Mouse (Mus musculus): ENCODE measurements around the gene Anapc11. TPM values are rescaled to one million over a fixed set of nuclear protein-coding genes. Genes with fewer than 3 reads are reported as not detected.
A peak's percentile ranks its signal among the peaks of the same experiment; 100 is the strongest.

The Anapc11 gene
- polyA plus RNA-seq, 1 experiment from 2014 or later = 176 TPM

DNA sequence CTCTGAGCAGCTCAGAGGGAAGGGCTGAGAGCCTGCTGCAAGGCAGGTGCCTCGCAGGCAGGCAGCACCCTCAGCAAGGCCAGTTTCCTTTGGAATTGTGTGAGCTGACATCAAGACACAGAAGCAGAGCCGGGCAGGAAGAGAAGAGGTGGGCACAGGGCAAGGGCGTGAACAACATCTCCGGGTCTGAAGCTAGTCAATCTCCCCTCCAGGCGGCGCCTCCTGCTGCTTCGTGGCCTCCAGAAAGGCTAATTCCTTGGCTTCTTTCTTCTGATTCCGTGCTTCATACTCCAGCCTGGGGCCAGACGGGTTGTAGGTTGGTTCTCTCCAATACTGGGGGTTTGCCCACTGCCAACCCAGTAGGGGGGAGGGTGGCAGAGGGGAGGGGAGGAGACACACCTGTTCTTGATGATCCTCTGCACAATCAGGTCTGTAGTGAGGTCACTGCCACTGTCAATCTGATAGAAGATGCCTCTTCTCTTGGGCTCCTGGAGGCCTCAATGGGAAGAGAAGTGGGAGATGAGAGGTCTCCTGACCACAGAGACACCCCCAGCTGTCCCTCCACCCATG, 12.3 kb downstream of the Anapc11 start:
- no peaks in the 10 kb centered on the region for H3K27me3 ChIP-seq (ENCODE audit: control insufficient read depth, insufficient read depth, low read length)
- ATAC-seq (ENCODE audit: insufficient read depth, low FRiP score) = no peak
- H3K4me2 ChIP-seq (ENCODE audit: low read depth, low read length) = no peak overlapping the region
- H3K9me3 ChIP-seq (replicated peaks; ENCODE audit: control insufficient read depth, low read length) = no peaks in the 10 kb centered on the region
- H3K4me1 ChIP-seq (ENCODE audit: control insufficient read depth, insufficient read depth, low read length) = peaks cover 27% of the 10 kb centered on the region
- WGBS = 80% methylated on average over 9 of the region's 9 CpGs
- no peak overlapping the region for H3K27ac ChIP-seq (ENCODE audit: low read length)
- H3K9ac ChIP-seq (ENCODE audit: low read length) = no peak overlapping the region
- H3K4me3 ChIP-seq (replicated peaks; ENCODE audit: low read length) = no peak overlapping the region
- H3K36me3 ChIP-seq (ENCODE audit: control insufficient read depth, insufficient read depth, low read length) = peaks cover 8% of the 10 kb centered on the region; the same call in 1 of the 2 replicates

GRCm38 (mm10) chr11:120612763-120613162, 14.5 kb downstream of the Anapc11 start:
- Histone ChIP-seq H3K9ac (ENCODE audit: low read length) (no peak overlapping the region), H3K4me2 (ENCODE audit: low read depth, low read length) (no peak overlapping the region), H3K4me3 (replicated peaks; ENCODE audit: low read length) (no peak overlapping the region), H3K4me1 (ENCODE audit: control insufficient read depth, insufficient read depth, low read length) (peaks cover 33% of the 10 kb centered on the region), H3K9me3 (replicated peaks; ENCODE audit: control insufficient read depth, low read length) (no peaks in the 10 kb centered on the region), H3K27me3 (ENCODE audit: control insufficient read depth, insufficient read depth, low read length) (no peaks in the 10 kb centered on the region), H3K36me3 (ENCODE audit: control insufficient read depth, insufficient read depth, low read length) (peaks cover 8% of the 10 kb centered on the region; the same call in 1 of the 2 replicates), H3K27ac (ENCODE audit: low read length) (no peak overlapping the region)
- WGBS = 32% methylated on average over 6 of the region's 6 CpGs
- ATAC-seq (ENCODE audit: insufficient read depth, low FRiP score) = no peak

DNA sequence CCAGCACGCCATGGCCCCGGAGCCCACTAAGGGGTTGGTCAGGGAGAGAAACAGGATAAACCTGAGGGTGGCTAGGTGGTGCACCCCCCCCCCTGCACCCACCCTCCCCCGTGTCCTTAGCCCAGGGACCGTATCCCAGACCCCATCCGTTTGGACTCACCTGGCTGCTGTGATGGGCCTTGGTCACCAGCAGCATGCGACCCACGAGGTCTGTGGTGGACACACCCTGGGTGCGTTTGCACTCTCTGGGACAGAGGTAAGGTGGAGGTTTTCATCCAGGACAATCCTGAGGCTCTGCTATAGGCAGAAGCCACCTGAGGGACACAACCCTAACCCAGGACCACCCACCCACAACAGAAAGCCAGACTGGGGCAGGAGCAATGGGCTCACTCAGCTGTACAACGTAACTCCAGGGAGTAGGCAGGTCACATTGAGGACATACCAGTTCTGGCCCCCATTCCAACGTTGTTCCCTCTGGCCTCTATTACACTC, 15.3 kb downstream of the Anapc11 start:
- Histone ChIP-seq H3K9ac (ENCODE audit: low read length) (no peak overlapping the region), H3K36me3 (ENCODE audit: control insufficient read depth, insufficient read depth, low read length) (peaks cover 12% of the 10 kb centered on the region; the same call in 1 of the 2 replicates), H3K27ac (ENCODE audit: low read length) (no peak overlapping the region), H3K4me3 (replicated peaks; ENCODE audit: low read length) (no peak overlapping the region), H3K27me3 (ENCODE audit: control insufficient read depth, insufficient read depth, low read length) (no peaks in the 10 kb centered on the region), H3K4me1 (ENCODE audit: control insufficient read depth, insufficient read depth, low read length) (peaks cover 28% of the 10 kb centered on the region), H3K9me3 (replicated peaks; ENCODE audit: control insufficient read depth, low read length) (no peaks in the 10 kb centered on the region), H3K4me2 (ENCODE audit: low read depth, low read length) (no peak overlapping the region)
- WGBS = 82% methylated on average over 10 of the region's 10 CpGs
- ATAC-seq (ENCODE audit: insufficient read depth, low FRiP score) = no peak

- WGBS = 88% methylated on average over 8 of the region's 8 CpGs
- peaks cover 24% of the 10 kb centered on the region for H3K4me1 ChIP-seq (ENCODE audit: control insufficient read depth, insufficient read depth, low read length)
- ATAC-seq (ENCODE audit: insufficient read depth, low FRiP score) = no peak
- no peak overlapping the region for H3K9ac ChIP-seq (ENCODE audit: low read length)
- H3K27ac ChIP-seq (ENCODE audit: low read length) = no peak overlapping the region
- H3K4me2 ChIP-seq (ENCODE audit: low read depth, low read length) = no peak overlapping the region
- H3K27me3 ChIP-seq (ENCODE audit: control insufficient read depth, insufficient read depth, low read length) = no peaks in the 10 kb centered on the region
- no peak overlapping the region for H3K4me3 ChIP-seq (replicated peaks; ENCODE audit: low read length)
- no peaks in the 10 kb centered on the region for H3K9me3 ChIP-seq (replicated peaks; ENCODE audit: control insufficient read depth, low read length)
- peaks cover 14% of the 10 kb centered on the region; the same call in 1 of the 2 replicates for H3K36me3 ChIP-seq (ENCODE audit: control insufficient read depth, insufficient read depth, low read length)
Observed at GRCm38 (mm10) chr11:120613976-120614375, 15.8 kb downstream of the Anapc11 start.

- H3K4me3 ChIP-seq (replicated peaks; ENCODE audit: low read length) = no peak overlapping the region
- H3K4me1 ChIP-seq (ENCODE audit: control insufficient read depth, insufficient read depth, low read length) = peaks cover 14% of the 10 kb centered on the region
- no peak overlapping the region for H3K27ac ChIP-seq (ENCODE audit: low read length)
- WGBS = 93% methylated on average over 6 of the region's 6 CpGs
- H3K27me3 ChIP-seq (ENCODE audit: control insufficient read depth, insufficient read depth, low read length) = no peaks in the 10 kb centered on the region
- ATAC-seq (ENCODE audit: insufficient read depth, low FRiP score) = no peak
- peak overlapping the region; percentile 3; the same call in 1 of the 2 replicates for H3K9ac ChIP-seq (ENCODE audit: low read length)
- H3K9me3 ChIP-seq (replicated peaks; ENCODE audit: control insufficient read depth, low read length) = no peaks in the 10 kb centered on the region
- H3K36me3 ChIP-seq (ENCODE audit: control insufficient read depth, insufficient read depth, low read length) = peaks cover 15% of the 10 kb centered on the region; the same call in 1 of the 2 replicates
- no peak overlapping the region for H3K4me2 ChIP-seq (ENCODE audit: low read depth, low read length)
Observed at GRCm38 (mm10) chr11:120615167-120615566, 16.9 kb downstream of the Anapc11 start.

- Histone ChIP-seq H3K4me1 (ENCODE audit: control insufficient read depth, insufficient read depth, low read length) (peaks cover 14% of the 10 kb centered on the region), H3K4me2 (ENCODE audit: low read depth, low read length) (no peak overlapping the region), H3K27ac (ENCODE audit: low read length) (no peak overlapping the region), H3K9ac (ENCODE audit: low read length) (peak overlapping the region; percentile 32; the same call in 1 of the 2 replicates), H3K27me3 (ENCODE audit: control insufficient read depth, insufficient read depth, low read length) (no peaks in the 10 kb centered on the region), H3K4me3 (replicated peaks; ENCODE audit: low read length) (no peak overlapping the region), H3K9me3 (replicated peaks; ENCODE audit: control insufficient read depth, low read length) (no peaks in the 10 kb centered on the region), H3K36me3 (ENCODE audit: control insufficient read depth, insufficient read depth, low read length) (peaks cover 20% of the 10 kb centered on the region; the same call in 1 of the 2 replicates)
- WGBS = 89% methylated on average over 11 of the region's 11 CpGs
- no peak for ATAC-seq (ENCODE audit: insufficient read depth, low FRiP score)
Observed at GRCm38 (mm10) chr11:120615606-120616203, 17.5 kb downstream of the Anapc11 start.

GRCm38 (mm10) chr11:120616617-120617294, 18.5 kb downstream of the Anapc11 start:
- Histone ChIP-seq H3K9me3 (replicated peaks; ENCODE audit: control insufficient read depth, low read length) (no peaks in the 10 kb centered on the region), H3K36me3 (ENCODE audit: control insufficient read depth, insufficient read depth, low read length) (peaks cover 21% of the 10 kb centered on the region; the same call in 1 of the 2 replicates), H3K27me3 (ENCODE audit: control insufficient read depth, insufficient read depth, low read length) (no peaks in the 10 kb centered on the region), H3K4me3 (replicated peaks; ENCODE audit: low read length) (peak overlapping the region; percentile 86), H3K27ac (ENCODE audit: low read length) (peak overlapping the region; percentile 79), H3K4me1 (ENCODE audit: control insufficient read depth, insufficient read depth, low read length) (peaks cover 14% of the 10 kb centered on the region), H3K4me2 (ENCODE audit: low read depth, low read length) (peak overlapping the region; percentile 65), H3K9ac (ENCODE audit: low read length) (peak overlapping the region; percentile 78)
- ATAC-seq (ENCODE audit: insufficient read depth, low FRiP score) = no peak
- 38% methylated on average over 4 of the region's 4 CpGs for WGBS

DNA sequence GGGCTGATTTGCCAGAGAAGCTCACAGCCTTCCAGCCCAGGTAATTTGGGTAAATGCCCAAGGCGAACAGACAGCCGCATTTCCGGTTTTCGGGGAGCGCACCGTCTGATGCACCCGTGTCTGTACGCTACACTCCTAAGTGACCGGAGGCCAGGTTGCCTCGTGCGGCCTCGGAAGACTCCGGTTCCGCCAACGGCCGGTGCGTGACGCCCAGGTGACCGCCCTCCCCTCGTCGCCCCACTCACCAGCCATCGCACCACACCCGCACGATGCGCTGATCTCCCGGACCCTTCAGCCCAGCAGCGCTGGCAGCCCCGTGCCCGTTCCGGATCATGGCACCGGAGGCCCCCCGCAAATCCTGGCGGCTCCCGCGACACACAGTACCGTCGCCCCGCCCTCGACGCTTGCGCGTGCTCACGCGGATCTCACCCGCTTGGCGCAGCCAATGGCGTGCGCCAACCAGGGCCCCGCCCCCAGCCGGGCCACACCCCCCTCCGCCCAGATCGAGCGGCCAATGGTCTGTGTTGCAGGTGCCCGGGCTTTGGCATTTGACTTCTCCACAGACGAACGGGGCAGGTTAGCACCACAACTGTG, 19.4 kb downstream of the Anapc11 start, which contains the start of gene Pcyt2:
Gene Pcyt2 (minus strand): TSS at position 418 of the 594 bp plus-strand sequence.
- peak; percentile 97 for ATAC-seq (ENCODE audit: insufficient read depth, low FRiP score)
- H3K36me3 ChIP-seq (ENCODE audit: control insufficient read depth, insufficient read depth, low read length) = 0 out of 2 replicates have a peak, but pooled peaks cover 16% of the 10 kb centered on the region
- under 1% methylated on average over 55 of the region's 56 CpGs for WGBS
- peak within 1 kb of the TSS; percentile 78 for H3K9ac ChIP-seq (ENCODE audit: low read length)
- peak within 1 kb of the TSS; percentile 86 for H3K4me3 ChIP-seq (replicated peaks; ENCODE audit: low read length)
- no peaks in the 10 kb centered on the region for H3K27me3 ChIP-seq (ENCODE audit: control insufficient read depth, insufficient read depth, low read length)
- H3K4me1 ChIP-seq (ENCODE audit: control insufficient read depth, insufficient read depth, low read length) = peaks cover 14% of the 10 kb centered on the region
- no peaks in the 10 kb centered on the region for H3K9me3 ChIP-seq (replicated peaks; ENCODE audit: control insufficient read depth, low read length)
- peak within 1 kb of the TSS; percentile 65 for H3K4me2 ChIP-seq (ENCODE audit: low read depth, low read length)
- H3K27ac ChIP-seq (ENCODE audit: low read length) = peak within 1 kb of the TSS; percentile 79

Data from stomach, embryonic 16.5 days (tissue).